Comparison of ENCODE assay signal across 10 mouse cellular contexts in genomic region chr16:92653816-92654215, GRCm38 (mm10).
DNase-seq lines count a peak whose midpoint lies in the region; ATAC-seq and TF ChIP-seq lines count a peak whose summit lies in the region.
"Had no signal": no experiment of that assay in that cellular context is flagged by ENCODE, and none has a peak within 500 bp of the region (broad histone marks: within the 10 kb centered on the region; RNA-seq: fewer than 3 reads in every experiment).

No protein-coding gene starts in this region.

- no peaks in the 10 kb centered on the region for H3K9me3 ChIP-seq in kidney, embryonic 15.5 days (replicated peaks)
- no peaks in the 10 kb centered on the region for H3K9me3 ChIP-seq in MEL (replicated peaks; ENCODE audit: insufficient read depth, low read length)
- H3K9me3 ChIP-seq: hindbrain, embryonic 10.5 days; megakaryocyte, embryonic 14.5 days had no signal

- TF ChIP-seq EP300 in MEL (IDR thresholded peaks at IDR 0.05; ENCODE audit: low read depth in 1 of 2, low read length in 2 of 2) = peak; percentile 18 to 34; a peak in 1 of 4 replicates

- no peak overlapping the region for H3K9ac ChIP-seq in kidney, embryonic 15.5 days
- H3K9ac ChIP-seq in MEL (ENCODE audit: control insufficient read depth, low read depth, low read length, poor library complexity, severe bottlenecking) = no peak overlapping the region

- TF ChIP-seq RAD21 in MEL (IDR thresholded peaks at IDR 0.05; ENCODE audit: low read depth, low read length) = no peak

- no peaks in the 10 kb centered on the region for H3K36me3 ChIP-seq in kidney, embryonic 15.5 days
- peaks cover 4 to 24% of the 10 kb centered on the region in 2 experiments for H3K36me3 ChIP-seq in MEL (ENCODE audit: control insufficient read depth in 1 of 2, insufficient read depth in 2 of 2, low read length in 2 of 2)
- H3K36me3 ChIP-seq in splenic B cell, adult 2 months (ENCODE audit: control insufficient read depth, insufficient read depth, low read length, poor library complexity, severe bottlenecking) = peaks cover 1% of the 10 kb centered on the region; the same call in 1 of the 2 replicates
- H3K36me3 ChIP-seq in thymus, adult 2 months (ENCODE audit: control insufficient read depth, insufficient read depth, low read length) = peaks cover 27% of the 10 kb centered on the region
- H3K36me3 ChIP-seq: hindbrain, embryonic 10.5 days had no signal

- no peak for DNase-seq in kidney, adult 18-20 months
- DNase-seq in MEL (ENCODE audit: low read depth, low spot score) = peak; percentile 57
- DNase-seq in induced T-regulatory cell, adult 2 months (ENCODE audit: low read depth) = peak; percentile 77
- DNase-seq in splenic B cell, adult 2 months (ENCODE audit: low read depth, low spot score) = peak; percentile 15
- no peak for DNase-seq in thymus, adult 2 months
- no peak for DNase-seq in thymus, postnatal 0 days (ENCODE audit: low spot score)
- no peak for DNase-seq in urinary bladder, postnatal 10 days (ENCODE audit: low spot score)

- peak overlapping the region; percentile 54; the same call in 1 of the 2 replicates for H3K27ac ChIP-seq in kidney, embryonic 15.5 days
- no peak overlapping the region for H3K27ac ChIP-seq in MEL (ENCODE audit: control insufficient read depth, low read depth, low read length)
- H3K27ac ChIP-seq in thymus, adult 2 months (ENCODE audit: control insufficient read depth, insufficient read depth, low read length) = no peak overlapping the region
- H3K27ac ChIP-seq: hindbrain, embryonic 10.5 days had no signal

- peak; percentile 53 for ATAC-seq in kidney, embryonic 15.5 days (replicated peaks; ENCODE audit: low FRiP score)

- H3K4me3 ChIP-seq in kidney, embryonic 15.5 days (replicated peaks) = no peak overlapping the region
- no peak overlapping the region for H3K4me3 ChIP-seq in MEL (ENCODE audit: control insufficient read depth in 1 of 2, insufficient read depth in 1 of 2, low read depth in 2 of 2, low read length in 2 of 2)
- no peak overlapping the region for H3K4me3 ChIP-seq in thymus, adult 2 months (ENCODE audit: control insufficient read depth, insufficient read depth, low read length)
- H3K4me3 ChIP-seq: hindbrain, embryonic 10.5 days; megakaryocyte, embryonic 14.5 days had no signal

- no peaks in the 10 kb centered on the region for H3K79me2 ChIP-seq in MEL (ENCODE audit: control insufficient read depth, insufficient read depth, low read length, poor library complexity)

- peaks cover 29% of the 10 kb centered on the region for H3K4me1 ChIP-seq in kidney, embryonic 15.5 days
- H3K4me1 ChIP-seq in MEL (ENCODE audit: control insufficient read depth in 1 of 2, insufficient read depth in 2 of 2, low read length in 2 of 2) = peaks cover 0 to 11% of the 10 kb centered on the region in 2 experiments; a peak in 2 of 4 replicates
- H3K4me1 ChIP-seq in thymus, adult 2 months (replicated peaks; ENCODE audit: control insufficient read depth, insufficient read depth, low read length) = peaks cover 10% of the 10 kb centered on the region

- TF ChIP-seq CTCF in MEL (IDR thresholded peaks at IDR 0.05 in 2 of 3, conservative IDR thresholded peaks at IDR 0.05 in 1 of 3; ENCODE audit: control insufficient read depth in 1 of 3, insufficient read depth in 1 of 3, low read depth in 2 of 3, low read length in 3 of 3, poor library complexity in 1 of 3, severe bottlenecking in 1 of 3) = no peak
- no peak for TF ChIP-seq CTCF in thymus, adult 2 months (IDR thresholded peaks at IDR 0.05; ENCODE audit: borderline replicate concordance, control insufficient read depth, extremely low read depth, insufficient read depth, low read length, poor library complexity)

- H3K4me2 ChIP-seq in kidney, embryonic 15.5 days = peak overlapping the region; percentile 4; the same call in 1 of the 2 replicates

- peaks cover 2% of the 10 kb centered on the region; the same call in 1 of the 2 replicates for H3K27me3 ChIP-seq in kidney, embryonic 15.5 days
- no peaks in the 10 kb centered on the region for H3K27me3 ChIP-seq in MEL (ENCODE audit: control insufficient read depth in 1 of 2, insufficient read depth in 2 of 2, low read length in 2 of 2)
- H3K27me3 ChIP-seq in splenic B cell, adult 2 months (ENCODE audit: control insufficient read depth, insufficient read depth, low read length, poor library complexity, severe bottlenecking) = no peaks in the 10 kb centered on the region
- no peaks in the 10 kb centered on the region for H3K27me3 ChIP-seq in thymus, adult 2 months (ENCODE audit: control insufficient read depth, insufficient read depth, low read length)
- H3K27me3 ChIP-seq: megakaryocyte, embryonic 14.5 days had no signal

- no peak for TF ChIP-seq POLR2A in MEL (IDR thresholded peaks at IDR 0.05; ENCODE audit: control insufficient read depth in 1 of 2, insufficient read depth in 1 of 2, low read depth in 1 of 2, low read length in 2 of 2, poor library complexity in 1 of 2)
- TF ChIP-seq POLR2A in thymus, adult 2 months (IDR thresholded peaks at IDR 0.05; ENCODE audit: control insufficient read depth, extremely low read depth, insufficient read depth, low read length, poor library complexity) = no peak

- 16% methylated on average over 5 of the region's 5 CpGs for WGBS in kidney, embryonic 15.5 days
- 37% methylated on average over 5 of the region's 5 CpGs for whole genome bisulfite sequencing in thymus, adult 2 months

TF ChIP-seq in MEL, 35 proteins besides CTCF, POLR2A, EP300 and RAD21:
- TF ChIP-seq TAL1 (IDR thresholded peaks at IDR 0.05; ENCODE audit: low read length) = no peak
- TF ChIP-seq MAX (IDR thresholded peaks at IDR 0.05; ENCODE audit: low read length) = no peak
- TF ChIP-seq KAT2A (conservative IDR thresholded peaks at IDR 0.05; ENCODE audit: low read depth, low read length) = no peak
- TF ChIP-seq TBP (IDR thresholded peaks at IDR 0.05; ENCODE audit: low read depth, low read length) = no peak
- TF ChIP-seq SIN3A (IDR thresholded peaks at IDR 0.05; ENCODE audit: low read length) = no peak
- no peak for TF ChIP-seq SMC3 (IDR thresholded peaks at IDR 0.05; ENCODE audit: low read depth, low read length)
- no peak for TF ChIP-seq GABPA (IDR thresholded peaks at IDR 0.05; ENCODE audit: low read depth, low read length)
- TF ChIP-seq MYB (IDR thresholded peaks at IDR 0.05; ENCODE audit: low read depth, low read length) = no peak
- TF ChIP-seq CHD1 (IDR thresholded peaks at IDR 0.05; ENCODE audit: low read depth, low read length) = no peak
- no peak for TF ChIP-seq USF2 (IDR thresholded peaks at IDR 0.05; ENCODE audit: borderline replicate concordance in 1 of 2, insufficient read depth in 1 of 2, low read depth in 1 of 2, low read length in 2 of 2)
- TF ChIP-seq JUND (IDR thresholded peaks at IDR 0.05; ENCODE audit: low read depth, low read length) = no peak
- peak; percentile 42; the same call in 1 of the 2 replicates for TF ChIP-seq GATA1 (IDR thresholded peaks at IDR 0.05; ENCODE audit: low read depth, low read length)
- no peak for TF ChIP-seq HCFC1 (IDR thresholded peaks at IDR 0.05; ENCODE audit: low read depth, low read length)
- TF ChIP-seq MEF2A (IDR thresholded peaks at IDR 0.05; ENCODE audit: extremely low read depth, insufficient replicate concordance, low read depth, low read length, poor library complexity, severe bottlenecking) = no peak
- TF ChIP-seq ZKSCAN1 (IDR thresholded peaks at IDR 0.05; ENCODE audit: low read depth, low read length) = no peak
- TF ChIP-seq ELF1 (IDR thresholded peaks at IDR 0.05; ENCODE audit: low read depth, low read length) = no peak
- no peak for TF ChIP-seq MXI1 (IDR thresholded peaks at IDR 0.05; ENCODE audit: low read depth, low read length)
- peak; percentile 80 for TF ChIP-seq RCOR1 (IDR thresholded peaks at IDR 0.05; ENCODE audit: low read depth, low read length)
- TF ChIP-seq USF1 (IDR thresholded peaks at IDR 0.05; ENCODE audit: low read depth, low read length) = no peak
- TF ChIP-seq TCF12 (IDR thresholded peaks at IDR 0.05; ENCODE audit: low read depth, low read length) = no peak
- no peak for TF ChIP-seq MYC (IDR thresholded peaks at IDR 0.05; ENCODE audit: low read depth, low read length)
- peak; percentile 24; the same call in 1 of the 2 replicates for TF ChIP-seq ETS1 (IDR thresholded peaks at IDR 0.05; ENCODE audit: low read depth, low read length)
- TF ChIP-seq E2F4 (IDR thresholded peaks at IDR 0.05; ENCODE audit: borderline replicate concordance, low read depth, low read length) = no peak
- no peak for TF ChIP-seq ZC3H11A (IDR thresholded peaks at IDR 0.05; ENCODE audit: low read depth, low read length)
- TF ChIP-seq MAZ (IDR thresholded peaks at IDR 0.05; ENCODE audit: low read depth, low read length) = no peak
- TF ChIP-seq MAFK (IDR thresholded peaks at IDR 0.05; ENCODE audit: borderline replicate concordance, low read depth, low read length) = peak; percentile 42; the same call in 1 of the 2 replicates
- TF ChIP-seq CHD2 (IDR thresholded peaks at IDR 0.05; ENCODE audit: low read length) = no peak
- no peak for TF ChIP-seq POLR2AphosphoS5 (IDR thresholded peaks at IDR 0.05; ENCODE audit: borderline replicate concordance, low read depth, low read length)
- TF ChIP-seq UBTF (IDR thresholded peaks at IDR 0.05; ENCODE audit: borderline replicate concordance, insufficient read depth, low read depth, low read length) = no peak

Comparison
In these comparisons a context has a peak if more than half of its experiments do, and no peak if none do; other contexts are left out.
1. DNase-seq: peak in MEL (single experiment), induced T-regulatory cell, adult 2 months (single experiment) and splenic B cell, adult 2 months (single experiment); none in kidney, adult 18-20 months (single experiment), thymus, adult 2 months (single experiment), thymus, postnatal 0 days (single experiment) and urinary bladder, postnatal 10 days (single experiment).